Mouse (Mus musculus): ENCODE results near the gene Sys1. TPM values are rescaled to one million over a fixed set of nuclear protein-coding genes. Genes with fewer than 3 reads are reported as not detected.

Sys1 gene
- polyA plus RNA-seq, 1 experiment from 2014 or later, result 83.1 TPM

DNA sequence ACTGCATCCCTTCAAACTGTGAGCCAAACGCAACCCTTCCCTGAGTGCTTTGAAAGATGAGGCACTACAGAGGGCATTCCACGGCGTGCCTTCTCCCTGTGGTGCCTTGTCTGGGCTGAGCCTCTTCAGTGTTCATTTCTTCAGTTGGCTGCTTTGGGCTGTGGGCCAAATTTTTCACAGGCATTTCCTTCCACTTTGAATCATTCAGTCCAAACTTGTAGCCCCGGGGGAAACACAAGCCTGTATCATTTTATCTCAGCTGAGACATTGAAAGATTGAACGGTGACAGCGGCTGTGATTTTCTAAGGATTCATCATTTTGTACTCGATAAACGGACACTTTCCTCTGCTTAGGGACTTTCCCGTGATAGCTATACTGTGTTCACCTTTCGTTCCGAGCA is 59.8 kb downstream of the Sys1 start:
- no peak for TF ChIP-seq CTCF (IDR thresholded peaks at IDR 0.05; ENCODE audit: low read depth)
- Histone ChIP-seq H3K4me3 (replicated peaks; ENCODE audit: low read depth, low read length) (no peak overlapping the region), H3K4me1 (replicated peaks; ENCODE audit: insufficient read depth, low read length) (no peaks in the 10 kb centered on the region; the same call in 1 of the 2 replicates), H3K9ac (ENCODE audit: low read depth, low read length) (no peak overlapping the region), H3K27me3 (ENCODE audit: insufficient read depth, low read length) (no peaks in the 10 kb centered on the region), H3K27ac (no peak overlapping the region), H3K4me2 (ENCODE audit: low read length) (no peak overlapping the region), H3K36me3 (ENCODE audit: insufficient read depth, low read length) (no peaks in the 10 kb centered on the region), H3K9me3 (replicated peaks; ENCODE audit: low read length) (no peaks in the 10 kb centered on the region)
- ATAC-seq (replicated peaks; ENCODE audit: low FRiP score, low read depth) (no peak), DNase-seq (ENCODE audit: low spot score) (no peak)
- WGBS, result 82% methylated on average over 11 of the region's 11 CpGs

DNA sequence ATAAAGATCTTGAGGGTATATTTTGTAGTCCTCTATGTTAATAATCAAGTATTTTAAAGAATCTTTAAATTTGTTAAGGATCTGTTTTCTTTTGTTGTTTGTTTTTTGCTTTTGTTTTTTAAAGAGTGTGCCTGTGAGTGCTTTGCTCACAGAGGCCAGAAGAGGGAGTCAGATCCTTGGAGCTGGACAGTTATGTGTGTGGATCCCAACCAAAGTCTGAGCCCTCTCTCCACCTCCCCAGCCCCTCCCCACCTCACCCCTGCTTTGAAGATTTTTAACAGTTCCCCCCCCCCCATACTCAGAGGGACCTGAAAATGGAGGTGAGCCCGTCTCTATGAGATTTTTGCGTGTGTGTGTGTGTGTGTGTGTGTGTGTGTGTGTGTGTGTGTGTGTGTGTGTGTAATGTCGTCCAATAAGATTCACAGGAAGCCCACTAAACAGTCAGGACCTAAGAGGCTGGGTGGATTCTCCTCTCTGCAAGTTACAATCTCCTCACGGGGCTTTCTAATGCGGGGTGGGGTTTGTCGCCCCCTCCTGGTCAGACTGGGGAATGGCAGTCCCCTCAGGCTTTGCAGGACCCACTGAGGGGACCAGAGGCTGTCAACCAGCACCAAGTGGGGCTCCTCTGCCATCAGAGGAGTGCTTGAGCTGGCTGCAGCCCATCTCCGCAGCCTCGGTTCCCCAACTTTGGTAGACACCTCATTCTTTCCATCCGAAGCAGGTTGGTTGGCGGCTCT is 60.9 kb downstream of the Sys1 start:
- H3K4me3 ChIP-seq (replicated peaks; ENCODE audit: low read depth, low read length), result no peak overlapping the region
- no peak overlapping the region for H3K4me2 ChIP-seq (ENCODE audit: low read length)
- 38% methylated on average over 9 of the region's 10 CpGs for WGBS
- H3K9ac ChIP-seq (ENCODE audit: low read depth, low read length), result no peak overlapping the region
- no peaks in the 10 kb centered on the region for H3K36me3 ChIP-seq (ENCODE audit: insufficient read depth, low read length)
- no peaks in the 10 kb centered on the region for H3K9me3 ChIP-seq (replicated peaks; ENCODE audit: low read length)
- peak; percentile 89 for TF ChIP-seq CTCF (IDR thresholded peaks at IDR 0.05; ENCODE audit: low read depth)
- DNase-seq (ENCODE audit: low spot score) (peak; percentile 66), ATAC-seq (replicated peaks; ENCODE audit: low FRiP score, low read depth) (no peak; the same call in 1 of the 2 replicates)
- no peaks in the 10 kb centered on the region for H3K27me3 ChIP-seq (ENCODE audit: insufficient read depth, low read length)
- H3K27ac ChIP-seq, result peak overlapping the region; percentile 47
- no peaks in the 10 kb centered on the region; the same call in 1 of the 2 replicates for H3K4me1 ChIP-seq (replicated peaks; ENCODE audit: insufficient read depth, low read length)

DNA sequence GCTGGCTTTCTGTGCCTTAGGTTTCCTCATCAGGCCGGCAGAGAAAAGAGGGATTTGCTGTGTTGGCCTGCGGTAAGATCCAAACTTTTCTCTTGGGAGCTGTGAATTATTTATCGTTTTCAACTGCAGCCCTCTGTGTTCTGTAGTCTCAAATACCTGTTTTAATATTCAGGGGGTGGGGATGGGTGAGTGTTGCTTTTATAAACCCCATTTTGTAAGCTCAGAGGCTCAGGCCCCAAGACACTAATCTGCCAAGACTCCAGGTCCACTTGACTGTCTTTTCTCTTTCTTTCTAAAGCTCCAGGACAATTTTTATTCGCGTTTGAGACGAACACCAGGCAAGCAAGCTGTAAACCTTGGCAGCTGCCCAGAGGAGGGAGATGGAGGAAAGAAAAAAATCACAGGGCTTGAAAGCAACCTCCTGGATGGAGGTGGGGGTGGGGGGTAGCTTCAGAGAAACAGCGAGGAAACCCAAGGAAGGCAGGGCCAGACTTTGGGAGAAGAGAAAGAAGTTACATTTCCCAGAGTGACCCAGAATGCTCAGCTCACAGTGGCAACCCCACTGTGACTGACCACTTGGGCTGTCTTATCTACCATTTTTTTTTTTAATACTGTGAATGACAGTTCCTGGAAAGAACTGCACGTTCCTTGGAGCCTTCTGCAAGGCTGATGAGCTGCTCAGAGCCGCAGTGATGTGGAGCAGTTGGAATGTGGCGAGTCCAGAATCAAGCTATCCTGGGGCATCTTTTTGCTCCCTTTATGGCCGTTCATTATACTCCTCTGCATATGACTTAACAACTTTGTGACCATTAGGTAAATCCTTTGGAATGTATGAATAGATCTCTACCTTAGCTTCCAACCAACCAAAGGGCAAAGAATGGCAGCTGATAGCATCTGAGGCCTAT is 61.8 kb downstream of the Sys1 start:
- H3K9me3 ChIP-seq (replicated peaks; ENCODE audit: low read length), result no peaks in the 10 kb centered on the region
- no peak for TF ChIP-seq CTCF (IDR thresholded peaks at IDR 0.05; ENCODE audit: low read depth)
- H3K27me3 ChIP-seq (ENCODE audit: insufficient read depth, low read length), result no peaks in the 10 kb centered on the region
- H3K4me2 ChIP-seq (ENCODE audit: low read length), result no peak overlapping the region
- no peak overlapping the region for H3K4me3 ChIP-seq (replicated peaks; ENCODE audit: low read depth, low read length)
- H3K27ac ChIP-seq, result peak overlapping the region; percentile 47
- peak; percentile 28 for DNase-seq (ENCODE audit: low spot score)
- WGBS, result 36% methylated on average over 11 of the region's 11 CpGs
- no peaks in the 10 kb centered on the region; the same call in 1 of the 2 replicates for H3K4me1 ChIP-seq (replicated peaks; ENCODE audit: insufficient read depth, low read length)
- H3K9ac ChIP-seq (ENCODE audit: low read depth, low read length), result no peak overlapping the region
- no peak for ATAC-seq (replicated peaks; ENCODE audit: low FRiP score, low read depth)
- no peaks in the 10 kb centered on the region for H3K36me3 ChIP-seq (ENCODE audit: insufficient read depth, low read length)

DNA sequence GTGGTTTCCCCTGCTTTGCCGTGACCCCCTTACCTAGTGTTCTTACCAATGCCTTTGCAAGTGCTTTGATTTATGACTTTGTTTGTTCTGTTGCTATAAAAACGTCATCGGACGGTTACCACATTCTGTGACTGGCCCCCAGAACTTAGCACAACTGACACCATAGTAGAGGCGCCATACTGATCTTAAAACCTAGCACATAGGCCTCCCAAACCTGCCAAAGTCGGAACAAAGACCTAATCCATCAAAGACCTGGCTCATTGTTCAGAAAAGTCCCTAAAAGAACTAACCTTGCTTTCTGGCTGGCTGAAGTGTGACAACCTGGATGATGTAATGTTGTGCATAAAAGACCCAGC is 62.4 kb downstream of the Sys1 start:
- WGBS, result 32% methylated on average over 6 of the region's 6 CpGs
- no peak overlapping the region for H3K27ac ChIP-seq
- H3K4me1 ChIP-seq (replicated peaks; ENCODE audit: insufficient read depth, low read length), result no peaks in the 10 kb centered on the region; the same call in 1 of the 2 replicates
- ATAC-seq (replicated peaks; ENCODE audit: low FRiP score, low read depth) (no peak), DNase-seq (ENCODE audit: low spot score) (peak; percentile 48)
- H3K4me3 ChIP-seq (replicated peaks; ENCODE audit: low read depth, low read length), result no peak overlapping the region
- no peak for TF ChIP-seq CTCF (IDR thresholded peaks at IDR 0.05; ENCODE audit: low read depth)
- no peaks in the 10 kb centered on the region for H3K9me3 ChIP-seq (replicated peaks; ENCODE audit: low read length)
- H3K9ac ChIP-seq (ENCODE audit: low read depth, low read length), result no peak overlapping the region
- no peaks in the 10 kb centered on the region for H3K36me3 ChIP-seq (ENCODE audit: insufficient read depth, low read length)
- no peaks in the 10 kb centered on the region for H3K27me3 ChIP-seq (ENCODE audit: insufficient read depth, low read length)
- no peak overlapping the region for H3K4me2 ChIP-seq (ENCODE audit: low read length)

DNA sequence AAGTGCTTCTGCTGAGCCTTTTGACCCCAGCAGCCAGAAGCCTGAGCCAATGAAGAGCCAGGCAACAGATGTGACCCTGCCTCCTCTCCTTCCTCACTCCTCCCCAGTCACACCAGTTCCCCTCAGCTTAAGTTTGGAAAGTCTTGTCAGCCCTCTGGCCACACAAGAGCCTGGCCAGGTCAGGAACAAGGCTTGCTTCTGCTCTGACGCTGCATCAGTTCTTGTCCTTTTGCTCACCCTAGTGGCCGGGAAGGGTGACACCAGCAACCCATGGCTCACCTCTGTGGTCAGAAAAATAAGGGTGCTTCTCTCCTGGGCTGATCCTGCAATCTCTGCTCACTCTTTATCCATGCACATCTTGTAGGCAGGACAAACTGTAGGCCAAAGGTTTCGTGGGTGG is 64.0 kb downstream of the Sys1 start:
- Histone ChIP-seq H3K9ac (ENCODE audit: low read depth, low read length) (no peak overlapping the region), H3K4me3 (replicated peaks; ENCODE audit: low read depth, low read length) (no peak overlapping the region), H3K4me1 (replicated peaks; ENCODE audit: insufficient read depth, low read length) (no peaks in the 10 kb centered on the region; the same call in 1 of the 2 replicates), H3K36me3 (ENCODE audit: insufficient read depth, low read length) (no peaks in the 10 kb centered on the region), H3K4me2 (ENCODE audit: low read length) (no peak overlapping the region), H3K9me3 (replicated peaks; ENCODE audit: low read length) (no peaks in the 10 kb centered on the region), H3K27ac (no peak overlapping the region), H3K27me3 (ENCODE audit: insufficient read depth, low read length) (no peaks in the 10 kb centered on the region)
- ATAC-seq (replicated peaks; ENCODE audit: low FRiP score, low read depth), result peak; percentile 44; the same call in 1 of the 2 replicates
- peak; percentile 90 for TF ChIP-seq CTCF (IDR thresholded peaks at IDR 0.05; ENCODE audit: low read depth)
- peak; percentile 84 for DNase-seq (ENCODE audit: low spot score)
- WGBS, result 8% methylated on average over 3 of the region's 3 CpGs

DNA sequence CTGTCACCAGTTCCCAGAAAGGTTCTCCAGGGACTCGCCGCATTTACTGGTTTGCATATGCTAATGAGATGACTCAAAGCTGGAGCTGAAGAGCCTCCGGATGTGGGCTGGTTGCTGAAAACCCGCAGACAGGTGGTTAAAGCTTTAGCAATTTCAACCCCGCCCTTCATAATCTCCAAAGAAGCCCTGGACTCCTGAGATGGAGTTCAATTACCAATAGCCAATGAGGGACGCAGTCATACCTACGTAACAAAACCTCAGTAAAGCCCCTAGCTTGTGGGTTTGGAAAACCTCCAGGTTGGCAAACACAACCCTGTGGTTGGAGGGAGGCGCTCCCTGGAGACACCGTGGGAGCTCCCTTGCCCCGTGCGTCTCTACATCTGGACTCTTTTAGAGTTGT is 65.1 kb downstream of the Sys1 start:
- no peak for ATAC-seq (replicated peaks; ENCODE audit: low FRiP score, low read depth)
- no peaks in the 10 kb centered on the region for H3K36me3 ChIP-seq (ENCODE audit: insufficient read depth, low read length)

More for the DNA sequence above, 65.1 kb downstream of the Sys1 start:
- Histone ChIP-seq H3K4me2 (ENCODE audit: low read length) (no peak overlapping the region), H3K4me3 (replicated peaks; ENCODE audit: low read depth, low read length) (no peak overlapping the region), H3K4me1 (replicated peaks; ENCODE audit: insufficient read depth, low read length) (no peaks in the 10 kb centered on the region; the same call in 1 of the 2 replicates), H3K9me3 (replicated peaks; ENCODE audit: low read length) (no peaks in the 10 kb centered on the region), H3K9ac (ENCODE audit: low read depth, low read length) (0 out of 2 replicates have a peak overlapping the region, but pooled peaks have one; percentile 27), H3K27me3 (ENCODE audit: insufficient read depth, low read length) (no peaks in the 10 kb centered on the region), H3K27ac (no peak overlapping the region)
- WGBS, result 16% methylated on average over 11 of the region's 11 CpGs
- DNase-seq (ENCODE audit: low spot score), result no peak
- TF ChIP-seq CTCF (IDR thresholded peaks at IDR 0.05; ENCODE audit: low read depth), result no peak
